Mouse (Mus musculus): Measurements from ENCODE around the gene 1190002N15Rik.

DNA sequence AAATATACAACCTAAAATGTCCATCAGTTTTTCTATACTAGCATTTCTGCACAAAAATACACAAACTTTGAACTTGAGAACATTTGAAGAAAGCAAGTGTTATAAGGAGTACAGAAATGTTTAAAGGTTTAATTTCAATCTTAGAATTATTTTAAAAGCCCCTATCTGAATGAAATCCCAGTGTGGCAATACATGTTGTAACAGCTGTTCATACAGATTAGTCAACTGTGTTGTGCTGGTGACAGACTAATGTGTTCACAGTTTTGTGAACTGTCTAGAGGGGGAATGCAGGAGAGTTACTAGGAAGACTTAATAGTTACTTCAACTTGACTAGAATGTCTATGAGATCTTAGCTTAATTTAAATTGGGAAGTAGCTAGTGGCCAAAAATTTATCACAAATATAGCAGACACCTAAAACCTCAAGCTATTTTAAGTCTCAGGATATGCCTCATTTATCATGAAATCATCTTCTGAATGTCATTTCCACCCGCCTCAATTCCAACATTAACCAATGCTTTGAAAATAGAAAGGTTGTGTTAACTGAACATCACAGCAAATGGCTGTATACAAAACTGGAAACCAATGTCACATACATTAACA lies 8.6 kb downstream of the 1190002N15Rik start:
- TF ChIP-seq POLR2A (IDR thresholded peaks at IDR 0.05; ENCODE audit: extremely low read depth, insufficient read depth, low read length) (no peak), CTCF (IDR thresholded peaks at IDR 0.05; ENCODE audit: low read depth, low read length) (no peak)
